Mouse (Mus musculus) liver, embryonic 14.5 days (tissue): ENCODE data around the gene Prm3.

ENCODE experiments used
- CTCF ChIP-seq: IDR thresholded peaks from 2 replicates; pipeline ENCODE4 v1.5.1; 2016; ENCODE audit warnings: antibody characterized with exemption, low read depth, control low read depth
- EP300 ChIP-seq: IDR thresholded peaks from 2 replicates; pipeline ENCODE4 v1.6.1; 2016; ENCODE audit warnings: antibody characterized with exemption, low read depth

DNA sequence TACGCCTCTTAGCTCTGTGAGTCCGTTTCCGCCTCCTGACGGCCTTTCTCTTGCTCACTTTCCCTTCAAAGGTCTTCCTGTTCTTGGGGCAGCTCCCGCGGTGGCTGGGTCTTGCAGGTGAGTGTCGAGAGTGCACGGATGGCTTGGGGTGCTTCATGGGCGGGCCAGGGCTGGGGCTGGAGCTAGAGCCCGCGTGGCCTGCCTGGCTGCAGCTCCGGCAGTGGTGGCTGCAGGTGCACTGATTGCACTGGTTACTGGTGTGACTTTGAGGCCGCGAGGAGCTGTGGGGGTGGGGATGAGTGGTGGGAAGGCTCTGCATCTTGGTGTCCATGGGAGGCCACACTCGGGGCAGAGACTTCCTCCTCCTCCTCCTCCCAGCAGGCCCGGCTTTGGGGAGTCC is 2.4 kb downstream of the Prm3 start, which contains the start of gene Tnp2:
- TF ChIP-seq EP300 (no peak), CTCF (no peak)
